In genomic region chr3:58414986-58415883, GRCm38 (mm10) we compare ENCODE assay signal across 8 mouse cellular contexts. TPM values are rescaled to one million over a fixed set of nuclear protein-coding genes. Genes with fewer than 3 reads are reported as not detected.
DNase-seq lines count a peak whose midpoint lies in the region; ATAC-seq lines count a peak whose summit lies in the region.

No protein-coding gene starts in this region.

- ATAC-seq in embryonic facial prominence, embryonic 11.5 days (replicated peaks; ENCODE audit: insufficient number of reproducible peaks, low FRiP score, low TSS enrichment, low read depth): peak; percentile 76
- peak; percentile 55 for ATAC-seq in limb, embryonic 11.5 days (ENCODE audit: insufficient number of reproducible peaks, low FRiP score, low TSS enrichment, low read depth)
- peak; percentile 66 for ATAC-seq in midbrain, embryonic 12.5 days (ENCODE audit: low FRiP score, low read depth)

- peak overlapping the region; percentile 99 for H3K4me3 ChIP-seq in embryonic facial prominence, embryonic 11.5 days (ENCODE audit: low read depth, low read length)
- peak overlapping the region; percentile 93 for H3K4me3 ChIP-seq in limb, embryonic 11.5 days (ENCODE audit: low read depth, low read length)
- peak overlapping the region; percentile 100 for H3K4me3 ChIP-seq in midbrain, embryonic 12.5 days

- peak overlapping the region; percentile 96 for H3K9ac ChIP-seq in embryonic facial prominence, embryonic 11.5 days (replicated peaks; ENCODE audit: low read length)
- H3K9ac ChIP-seq in limb, embryonic 11.5 days (ENCODE audit: low read length): peak overlapping the region; percentile 92
- H3K9ac ChIP-seq in midbrain, embryonic 12.5 days (replicated peaks): peak overlapping the region; percentile 99

- DNase-seq in adrenal gland, postnatal 25 days: peak; percentile 87
- DNase-seq in embryonic facial prominence, embryonic 11.5 days (ENCODE audit: low spot score): peak; percentile 48
- peak; percentile 99 for DNase-seq in heart, adult 11 months
- DNase-seq in kidney, adult 11 months: peak; percentile 76
- DNase-seq in limb, embryonic 11.5 days (ENCODE audit: low spot score): peak; percentile 73
- peak; percentile 53 for DNase-seq in right cerebral cortex, postnatal 4 days
- DNase-seq in yolk sac, embryonic 10.5 days (ENCODE audit: low spot score): peak; percentile 76

- under 1% methylated on average over 84 of the region's 113 CpGs for WGBS in embryonic facial prominence, embryonic 11.5 days
- under 1% methylated on average over 86 of the region's 113 CpGs for WGBS in limb, embryonic 11.5 days
- WGBS in midbrain, embryonic 12.5 days: under 1% methylated on average over 85 of the region's 113 CpGs

- peak overlapping the region; percentile 95 for H3K4me2 ChIP-seq in embryonic facial prominence, embryonic 11.5 days (ENCODE audit: low read depth, low read length)
- H3K4me2 ChIP-seq in limb, embryonic 11.5 days (ENCODE audit: low read depth, severe bottlenecking): peak overlapping the region; percentile 98
- H3K4me2 ChIP-seq in midbrain, embryonic 12.5 days (replicated peaks): peak overlapping the region; percentile 98

- no peaks in the 10 kb centered on the region for H3K36me3 ChIP-seq in embryonic facial prominence, embryonic 11.5 days (replicated peaks; ENCODE audit: control insufficient read depth, insufficient read depth, low read depth, low read length)
- no peaks in the 10 kb centered on the region; the same call in 1 of the 2 replicates for H3K36me3 ChIP-seq in limb, embryonic 11.5 days (ENCODE audit: control insufficient read depth, insufficient read depth, low read length)
- H3K36me3 ChIP-seq in midbrain, embryonic 12.5 days: no peaks in the 10 kb centered on the region

- H3K27ac ChIP-seq in embryonic facial prominence, embryonic 11.5 days (replicated peaks; ENCODE audit: low read depth, low read length): peak overlapping the region; percentile 99
- H3K27ac ChIP-seq in limb, embryonic 11.5 days (replicated peaks; ENCODE audit: low read depth, low read length): peak overlapping the region; percentile 99
- H3K27ac ChIP-seq in midbrain, embryonic 12.5 days (replicated peaks): peak overlapping the region; percentile 99

- no peaks in the 10 kb centered on the region for H3K27me3 ChIP-seq in embryonic facial prominence, embryonic 11.5 days (ENCODE audit: control insufficient read depth, insufficient read depth, low read length)
- no peaks in the 10 kb centered on the region for H3K27me3 ChIP-seq in limb, embryonic 11.5 days (ENCODE audit: control insufficient read depth, insufficient read depth, low read length)
- no peaks in the 10 kb centered on the region for H3K27me3 ChIP-seq in midbrain, embryonic 12.5 days

- H3K9me3 ChIP-seq in embryonic facial prominence, embryonic 11.5 days (replicated peaks; ENCODE audit: control insufficient read depth, low read length): no peaks in the 10 kb centered on the region
- H3K9me3 ChIP-seq in limb, embryonic 11.5 days (ENCODE audit: control insufficient read depth, low read length): no peaks in the 10 kb centered on the region
- H3K9me3 ChIP-seq in midbrain, embryonic 12.5 days: no peaks in the 10 kb centered on the region

- no peaks in the 10 kb centered on the region for H3K4me1 ChIP-seq in embryonic facial prominence, embryonic 11.5 days (ENCODE audit: control insufficient read depth, insufficient read depth, low read length)
- no peaks in the 10 kb centered on the region for H3K4me1 ChIP-seq in limb, embryonic 11.5 days (ENCODE audit: control insufficient read depth, insufficient read depth, low read length)
- peaks cover 20% of the 10 kb centered on the region for H3K4me1 ChIP-seq in midbrain, embryonic 12.5 days

RNA-seq across cellular contexts. Expression of gene Tsc22d2, which starts 0.7 kb away (rescaled TPM):
- 34.8 and 37.4 TPM in 2 replicates for total RNA-seq in adrenal gland, postnatal 25 days (2021)
- polyA plus RNA-seq in embryonic facial prominence, embryonic 11.5 days (2014; fragmentation: Nextera tagmentation; extraction: Ambion mirVana): 10.9 and 12.8 TPM in 2 replicates
- polyA plus RNA-seq in limb, embryonic 11.5 days (2014; fragmentation: Nextera tagmentation; extraction: Ambion mirVana): 12.0 and 14.3 TPM in 2 replicates
- 15.1 and 16.9 TPM in 2 replicates for polyA plus RNA-seq in midbrain, embryonic 12.5 days (2016; fragmentation: Nextera tagmentation; extraction: Ambion mirVana)

Comparison
In these comparisons a context has a peak if more than half of its experiments do, and no peak if none do; other contexts are left out.
1. Peak in every context shown above with its lines: DNase-seq, ATAC-seq, H3K4me3 ChIP-seq and H3K27ac ChIP-seq.
2. DNase-seq: peak in every context shown above with its lines; median percentile 99 in heart, adult 11 months; 87 in adrenal gland, postnatal 25 days; 76 in kidney, adult 11 months; 76 in yolk sac, embryonic 10.5 days; 73 in limb, embryonic 11.5 days; 53 in right cerebral cortex, postnatal 4 days; 48 in embryonic facial prominence, embryonic 11.5 days.